Mouse (Mus musculus) E14TG2a.4 (cell line): ENCODE data around the gene Scpep1.

Source experiments
- H3K27me3 ChIP-seq: 2 replicates; pipeline ENCODE4 v1.6.1; 2014; ENCODE audit warnings: low read length, control low read depth; ENCODE audit not compliant: insufficient read depth
- H3K36me3 ChIP-seq: 2 replicates; pipeline ENCODE4 v1.6.1; 2014; ENCODE audit warnings: low read length, control low read depth; ENCODE audit not compliant: insufficient read depth
- H3K4me1 ChIP-seq: replicated peaks from 2 replicates; pipeline ENCODE4 v1.6.1; 2014; ENCODE audit warnings: low read depth, low read length, control low read depth
- H3K4me3 ChIP-seq: replicated peaks from 2 replicates; pipeline ENCODE4 v1.5.1; 2014; ENCODE audit warnings: mild to moderate bottlenecking, low read length
- H3K9me3 ChIP-seq: 2 replicates; pipeline ENCODE4 v1.6.1; 2014; ENCODE audit warnings: low read length, control low read depth
- CTCF ChIP-seq: conservative IDR thresholded peaks from 2 replicates; pipeline ENCODE4 v1.5.1; 2014; ENCODE audit warnings: low read length
- NANOG ChIP-seq: IDR thresholded peaks from 2 replicates; pipeline ENCODE4 v1.6.1; 2014; ENCODE audit warnings: borderline replicate concordance, low read length, mixed read lengths
- POU5F1 ChIP-seq: IDR thresholded peaks from 2 replicates; pipeline ENCODE4 v1.6.1; 2014; ENCODE audit warnings: low read length, borderline replicate concordance

Scpep1 gene

GRCm38 (mm10) chr11:88988956-88989355 is 33.7 kb upstream of the Scpep1 start:
- Histone ChIP-seq H3K27me3 (no peaks in the 10 kb centered on the region), H3K9me3 (no peaks in the 10 kb centered on the region), H3K4me1 (peaks cover 50% of the 10 kb centered on the region), H3K4me3 (no peak overlapping the region), H3K36me3 (peaks cover 56% of the 10 kb centered on the region)
- no peak for TF ChIP-seq CTCF
- TF ChIP-seq NANOG, result no peak
- TF ChIP-seq POU5F1, result no peak

GRCm38 (mm10) chr11:88986616-88987015 is 31.4 kb upstream of the Scpep1 start:
- Histone ChIP-seq H3K4me3 (0 out of 2 replicates have a peak overlapping the region, but pooled peaks have one; percentile 10), H3K27me3 (no peaks in the 10 kb centered on the region), H3K36me3 (peaks cover 79% of the 10 kb centered on the region), H3K9me3 (no peaks in the 10 kb centered on the region), H3K4me1 (peaks cover 61% of the 10 kb centered on the region)
- TF ChIP-seq CTCF (peak; percentile 58), NANOG (no peak), POU5F1 (no peak)

GRCm38 (mm10) chr11:88981337-88981736 is 26.1 kb upstream of the Scpep1 start:
- TF ChIP-seq POU5F1 (no peak), CTCF (no peak), NANOG (no peak)
- Histone ChIP-seq H3K4me3 (no peak overlapping the region), H3K4me1 (peaks cover 59% of the 10 kb centered on the region), H3K9me3 (no peaks in the 10 kb centered on the region), H3K27me3 (no peaks in the 10 kb centered on the region), H3K36me3 (peaks cover 71% of the 10 kb centered on the region)

- peaks cover 56% of the 10 kb centered on the region for H3K4me1 ChIP-seq
- no peaks in the 10 kb centered on the region for H3K27me3 ChIP-seq
- peaks cover 34% of the 10 kb centered on the region for H3K36me3 ChIP-seq
- TF ChIP-seq POU5F1 (no peak), NANOG (no peak), CTCF (no peak)
- no peak overlapping the region for H3K4me3 ChIP-seq
- H3K9me3 ChIP-seq, result no peaks in the 10 kb centered on the region
Observed at GRCm38 (mm10) chr11:88977188-88977587, 21.9 kb upstream of the Scpep1 start.

- Histone ChIP-seq H3K9me3 (no peaks in the 10 kb centered on the region), H3K4me3 (no peak overlapping the region), H3K4me1 (peaks cover 53% of the 10 kb centered on the region), H3K36me3 (peaks cover 25% of the 10 kb centered on the region), H3K27me3 (no peaks in the 10 kb centered on the region)
- TF ChIP-seq CTCF, result peak; percentile 94
- no peak for TF ChIP-seq NANOG
- TF ChIP-seq POU5F1, result no peak
Observed at GRCm38 (mm10) chr11:88976320-88976719, 21.1 kb upstream of the Scpep1 start.

- H3K9me3 ChIP-seq, result no peaks in the 10 kb centered on the region
- peaks cover 16% of the 10 kb centered on the region for H3K36me3 ChIP-seq
- H3K4me3 ChIP-seq, result peak overlapping the region; percentile 86
- H3K27me3 ChIP-seq, result no peaks in the 10 kb centered on the region
- TF ChIP-seq POU5F1 (no peak), CTCF (no peak), NANOG (no peak)
- peaks cover 51% of the 10 kb centered on the region for H3K4me1 ChIP-seq
Observed at GRCm38 (mm10) chr11:88973776-88974701, 18.8 kb upstream of the Scpep1 start.

- Histone ChIP-seq H3K4me3 (no peak within 1 kb of the TSS), H3K27me3 (no peaks in the 10 kb centered on the region), H3K9me3 (no peaks in the 10 kb centered on the region), H3K36me3 (no peaks in the 10 kb centered on the region), H3K4me1 (peaks cover 30% of the 10 kb centered on the region)
- no peak for TF ChIP-seq NANOG
- no peak for TF ChIP-seq CTCF
- TF ChIP-seq POU5F1, result no peak
Observed at GRCm38 (mm10) chr11:88970202-88970732, 15.0 kb upstream of the Scpep1 start, which contains the start of gene Coil. Gene Coil, plus strand, starts transcription at chr11:88970252.

- Histone ChIP-seq H3K9me3 (no peaks in the 10 kb centered on the region), H3K36me3 (no peaks in the 10 kb centered on the region), H3K4me3 (no peak within 1 kb of the TSS), H3K27me3 (no peaks in the 10 kb centered on the region), H3K4me1 (peaks cover 21% of the 10 kb centered on the region)
- TF ChIP-seq CTCF, result no peak
- no peak for TF ChIP-seq POU5F1
- no peak for TF ChIP-seq NANOG
Observed at GRCm38 (mm10) chr11:88966881-88967361, 11.7 kb upstream of the Scpep1 start, which contains the start of gene Elobl. Gene Elobl, minus strand, starts transcription at chr11:88966931.
